Mouse (Mus musculus): Measurements from ENCODE around the gene Atp2c2. TPM values are rescaled to one million over a fixed set of nuclear protein-coding genes. Genes with fewer than 3 reads are reported as not detected.

The Atp2c2 gene
- total and polyA plus RNA-seq, 3 experiments = 0.27 to 0.58 TPM; not detected in 1

DNA sequence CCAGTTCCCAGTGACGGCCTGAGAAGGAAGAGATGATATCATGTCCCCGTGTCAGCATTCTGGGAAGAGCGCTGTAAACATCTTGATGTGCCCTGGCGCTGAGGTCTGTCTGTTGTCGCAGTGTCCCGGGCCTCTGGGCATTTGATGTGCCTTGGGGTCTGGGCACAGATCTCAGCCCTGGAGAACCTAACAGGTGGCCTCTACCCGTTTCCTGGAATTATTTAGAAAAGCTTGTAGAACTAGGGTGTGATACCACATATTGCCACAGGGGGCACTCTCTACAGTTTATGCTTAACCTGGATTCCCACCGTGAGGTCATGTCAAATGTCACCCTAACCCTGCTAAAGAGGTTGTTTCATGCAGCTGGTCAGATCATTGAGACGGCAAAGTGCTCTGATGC lies 18.0 kb downstream of the Atp2c2 start:
- Histone ChIP-seq H3K9ac (ENCODE audit: control insufficient read depth, low read depth, low read length, poor library complexity, severe bottlenecking) (no peak overlapping the region), H3K27ac (ENCODE audit: control insufficient read depth, low read depth, low read length) (no peak overlapping the region), H3K4me1 (ENCODE audit: control insufficient read depth in 1 of 2, insufficient read depth in 2 of 2, low read length in 2 of 2) (peaks cover 0 to 16% of the 10 kb centered on the region in 2 experiments; a peak in 2 of 4 replicates), H3K4me3 (ENCODE audit: control insufficient read depth in 1 of 2, insufficient read depth in 1 of 2, low read depth in 2 of 2, low read length in 2 of 2) (no peak overlapping the region), H3K79me2 (ENCODE audit: control insufficient read depth, insufficient read depth, low read length, poor library complexity) (no peaks in the 10 kb centered on the region), H3K36me3 (ENCODE audit: control insufficient read depth in 1 of 2, insufficient read depth in 2 of 2, low read length in 2 of 2) (peaks cover 0 to 2% of the 10 kb centered on the region in 2 experiments; a peak in 2 of 4 replicates), H3K27me3 (ENCODE audit: control insufficient read depth in 1 of 2, insufficient read depth in 2 of 2, low read length in 2 of 2) (peaks cover 6 to 17% of the 10 kb centered on the region in 2 experiments; a peak in 3 of 4 replicates), H3K9me3 (replicated peaks; ENCODE audit: insufficient read depth, low read length) (no peaks in the 10 kb centered on the region)
- DNase-seq (ENCODE audit: low read depth, low spot score) = peak; percentile 70
- TF ChIP-seq SIN3A (IDR thresholded peaks at IDR 0.05; ENCODE audit: low read length) (no peak), CTCF (IDR thresholded peaks at IDR 0.05 in 2 of 3, conservative IDR thresholded peaks at IDR 0.05 in 1 of 3; ENCODE audit: control insufficient read depth in 1 of 3, insufficient read depth in 1 of 3, low read depth in 2 of 3, low read length in 3 of 3, poor library complexity in 1 of 3, severe bottlenecking in 1 of 3) (peak; percentile 21 to 83 (median 67); a peak in 5 of 6 replicates), MYB (IDR thresholded peaks at IDR 0.05; ENCODE audit: low read depth, low read length) (no peak), ELF1 (IDR thresholded peaks at IDR 0.05; ENCODE audit: low read depth, low read length) (no peak), SMC3 (IDR thresholded peaks at IDR 0.05; ENCODE audit: low read depth, low read length) (peak; percentile 17; the same call in 1 of the 2 replicates), RAD21 (IDR thresholded peaks at IDR 0.05; ENCODE audit: low read depth, low read length) (peak; percentile 32)

DNA sequence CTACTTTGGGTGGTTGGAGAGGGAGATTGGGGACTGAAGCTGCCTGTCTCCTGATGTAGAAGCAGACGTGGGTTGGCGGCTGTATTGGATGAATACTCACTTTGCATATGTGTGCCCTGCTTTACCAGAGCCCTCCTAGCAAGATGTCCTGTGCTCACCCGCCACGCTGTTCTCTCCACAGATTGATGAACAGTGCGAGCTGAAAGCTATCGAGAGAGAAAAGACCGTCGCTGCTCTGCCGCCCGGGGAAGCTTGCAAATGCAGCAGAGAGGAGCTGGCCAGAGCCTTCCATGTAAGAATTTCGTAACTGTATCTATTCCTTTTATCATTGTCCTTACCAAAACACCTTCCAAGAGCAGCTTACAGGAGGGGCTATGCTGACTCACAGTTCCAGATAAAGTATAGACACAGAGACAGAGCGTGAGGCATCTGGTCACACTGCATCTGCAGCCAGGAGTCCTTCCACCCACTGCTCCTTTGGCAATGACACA lies 19.2 kb downstream of the Atp2c2 start:
- H3K9ac ChIP-seq (ENCODE audit: control insufficient read depth, low read depth, low read length, poor library complexity, severe bottlenecking) = no peak overlapping the region
- peaks cover 3 to 12% of the 10 kb centered on the region in 2 experiments; a peak in 3 of 4 replicates for H3K27me3 ChIP-seq (ENCODE audit: control insufficient read depth in 1 of 2, insufficient read depth in 2 of 2, low read length in 2 of 2)
- H3K4me3 ChIP-seq (ENCODE audit: control insufficient read depth in 1 of 2, insufficient read depth in 1 of 2, low read depth in 2 of 2, low read length in 2 of 2) = 0 out of 4 replicates have a peak overlapping the region, but pooled peaks of 1 of the 2 experiments have one; percentile 24
- no peaks in the 10 kb centered on the region for H3K79me2 ChIP-seq (ENCODE audit: control insufficient read depth, insufficient read depth, low read length, poor library complexity)
- no peak overlapping the region for H3K27ac ChIP-seq (ENCODE audit: control insufficient read depth, low read depth, low read length)
- H3K9me3 ChIP-seq (replicated peaks; ENCODE audit: insufficient read depth, low read length) = no peaks in the 10 kb centered on the region
- peak; percentile 42 for DNase-seq (ENCODE audit: low read depth, low spot score)
- H3K36me3 ChIP-seq (ENCODE audit: control insufficient read depth in 1 of 2, insufficient read depth in 2 of 2, low read length in 2 of 2) = peaks cover 0 to 2% of the 10 kb centered on the region in 2 experiments; a peak in 2 of 4 replicates
- TF ChIP-seq TCF12 (IDR thresholded peaks at IDR 0.05; ENCODE audit: low read depth, low read length) = no peak
- TF ChIP-seq ZC3H11A (IDR thresholded peaks at IDR 0.05; ENCODE audit: low read depth, low read length) = no peak
- TF ChIP-seq ELF1 (IDR thresholded peaks at IDR 0.05; ENCODE audit: low read depth, low read length) = no peak
- TF ChIP-seq MAZ (IDR thresholded peaks at IDR 0.05; ENCODE audit: low read depth, low read length) = no peak
- no peak for TF ChIP-seq POLR2AphosphoS2 (IDR thresholded peaks at IDR 0.05; ENCODE audit: low read length)
- peak; percentile 19; the same call in 1 of the 2 replicates for TF ChIP-seq MAX (IDR thresholded peaks at IDR 0.05; ENCODE audit: low read length)
- TF ChIP-seq ZNF384 (IDR thresholded peaks at IDR 0.05; ENCODE audit: low read depth, low read length) = no peak
- no peak for TF ChIP-seq CHD1 (IDR thresholded peaks at IDR 0.05; ENCODE audit: low read depth, low read length)
- no peak for TF ChIP-seq SMC3 (IDR thresholded peaks at IDR 0.05; ENCODE audit: low read depth, low read length)
- 0 out of 6 replicates have a peak, but pooled peaks of 1 of the 3 experiments have one; percentile 0 for TF ChIP-seq CTCF (IDR thresholded peaks at IDR 0.05 in 2 of 3, conservative IDR thresholded peaks at IDR 0.05 in 1 of 3; ENCODE audit: control insufficient read depth in 1 of 3, insufficient read depth in 1 of 3, low read depth in 2 of 3, low read length in 3 of 3, poor library complexity in 1 of 3, severe bottlenecking in 1 of 3)
- no peak for TF ChIP-seq USF1 (IDR thresholded peaks at IDR 0.05; ENCODE audit: low read depth, low read length)
- TF ChIP-seq MEF2A (IDR thresholded peaks at IDR 0.05; ENCODE audit: extremely low read depth, insufficient replicate concordance, low read depth, low read length, poor library complexity, severe bottlenecking) = no peak
- no peak for TF ChIP-seq HCFC1 (IDR thresholded peaks at IDR 0.05; ENCODE audit: low read depth, low read length)
- TF ChIP-seq BHLHE40 (IDR thresholded peaks at IDR 0.05; ENCODE audit: borderline replicate concordance, low read depth, low read length) = no peak
- no peak for TF ChIP-seq RCOR1 (IDR thresholded peaks at IDR 0.05; ENCODE audit: low read depth, low read length)
- TF ChIP-seq ETS1 (IDR thresholded peaks at IDR 0.05; ENCODE audit: low read depth, low read length) = 0 out of 2 replicates have a peak, but pooled peaks have one; percentile 20
- TF ChIP-seq NRF1 (IDR thresholded peaks at IDR 0.05; ENCODE audit: insufficient read depth, low read depth, low read length, poor library complexity, severe bottlenecking) = no peak
- no peak for TF ChIP-seq GATA1 (IDR thresholded peaks at IDR 0.05; ENCODE audit: low read depth, low read length)
- TF ChIP-seq EP300 (IDR thresholded peaks at IDR 0.05; ENCODE audit: low read depth in 1 of 2, low read length in 2 of 2) = 0 out of 4 replicates have a peak, but pooled peaks of 1 of the 2 experiments have one; percentile 16
- peaks cover 0 to 17% of the 10 kb centered on the region in 2 experiments; a peak in 2 of 4 replicates for H3K4me1 ChIP-seq (ENCODE audit: control insufficient read depth in 1 of 2, insufficient read depth in 2 of 2, low read length in 2 of 2)
